Mouse (Mus musculus) megakaryocyte, embryonic 14.5 days (primary cell): ENCODE measurements at regions not wholly inside any gene's neighbourhood (a gene's known extent, or its start where the extent isn't known, plus 50 kb on each side); places are given as distances from the start of the nearest gene placed in this dataset.

Experiments
- FLI1 ChIP-seq: IDR thresholded peaks from 2 replicates; pipeline ENCODE4 v1.6.1; 2012; ENCODE audit warnings: low read length, inconsistent platforms, mixed read lengths
- GATA1 ChIP-seq: IDR thresholded peaks from 3 replicates; pipeline ENCODE4 v1.6.1; 2012; ENCODE audit warnings: mixed read lengths, low read length, inconsistent platforms, borderline replicate concordance

- TF ChIP-seq GATA1 (no peak), FLI1 (no peak)
These were observed 123.7 kb upstream of the 4931429L15Rik start for GRCm38 (mm10) chr9:46443191-46444095.
